Mouse (Mus musculus) midbrain, embryonic 10.5 days (tissue): Measurements from ENCODE around the gene Elp5. TPM values are rescaled to one million over a fixed set of nuclear protein-coding genes. Genes with fewer than 3 reads are reported as not detected.
"Not testable (repeated sequence)": the region's sequence is repeated elsewhere in the genome, so short reads cannot be mapped to it uniquely, and the experiment has no call there.

ENCODE experiments used
- DNase-seq: peaks from one replicate; pipeline ENCODE4 v3.0.0-alpha.2; 2017; ENCODE audit warnings: low spot score
- H3K27ac ChIP-seq: fragments of 300-500 bp; sonication (generic); replicated peaks from 2 replicates; pipeline ENCODE4 v1.5.1; 2016; ENCODE audit warnings: mild to moderate bottlenecking
- H3K27me3 ChIP-seq: fragments of 300-500 bp; sonication (generic); 2 replicates; pipeline ENCODE4 v1.6.1; 2016; ENCODE audit warnings: low read depth, mild to moderate bottlenecking; ENCODE audit not compliant: poor library complexity, severe bottlenecking
- H3K36me3 ChIP-seq: fragments of 300-500 bp; sonication (generic); 2 replicates; pipeline ENCODE4 v1.6.1; 2016; ENCODE audit warnings: mild to moderate bottlenecking, moderate library complexity
- H3K4me1 ChIP-seq: fragments of 300-500 bp; sonication (generic); 2 replicates; pipeline ENCODE4 v1.6.1; 2016
- H3K4me3 ChIP-seq: fragments of 300-500 bp; sonication (generic); 2 replicates; pipeline ENCODE4 v1.5.1; 2016; ENCODE audit warnings: mild to moderate bottlenecking, moderate library complexity
- H3K9me3 ChIP-seq: fragments of 300-500 bp; sonication (generic); replicated peaks from 2 replicates; pipeline ENCODE4 v1.6.1; 2016; ENCODE audit warnings: mild to moderate bottlenecking
- WGBS: fragments of 180-500 bp; shearing (Covaris S2); methylation state at CpG from one replicate; pipeline ENCODE4 v1.1.7; 2016; 5-methylcytosine and 5-hydroxymethylcytosine counted together
- polyA plus RNA-seq: library from polyadenylated mRNA; unstranded; fragments of >200 nt; fragmentation: Nextera tagmentation; extraction: Ambion mirVana; gene quantifications from 2 replicates; pipeline ENCODE4 v1.2.1, GENCODE M21; 2016

Elp5 gene
- polyA plus RNA-seq, 1 experiment from 2014 or later, result 151 TPM

GRCm38 (mm10) chr11:69961841-69962240, 20.5 kb downstream of the Elp5 start:
- no peak for DNase-seq

DNA sequence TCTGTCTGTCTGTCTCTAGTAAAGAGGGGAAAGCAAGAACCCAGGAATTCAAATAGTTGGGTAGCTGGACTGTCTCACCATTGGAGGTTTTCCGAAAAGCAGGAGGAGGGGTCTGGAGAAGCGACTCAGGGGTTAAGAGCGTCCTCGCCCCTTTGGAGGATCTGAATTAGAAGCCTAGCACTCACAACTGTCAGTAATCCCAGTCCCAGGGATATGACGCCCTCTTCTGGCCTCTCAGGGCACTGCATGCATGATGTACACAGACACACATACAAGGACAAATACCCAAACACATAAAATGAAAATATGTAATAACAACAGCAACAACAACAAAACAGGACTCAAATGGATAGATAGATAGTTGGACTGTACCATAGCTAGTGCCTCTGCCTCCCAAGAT, 21.7 kb downstream of the Elp5 start:
- H3K27me3 ChIP-seq, result peaks cover 43% of the 10 kb centered on the region
- 23% methylated on average over 5 of the region's 5 CpGs for WGBS
- DNase-seq, result no peak

More at GRCm38 (mm10) chr11:69961841-69962240, 20.5 kb downstream of the Elp5 start:
- H3K27me3 ChIP-seq, result peaks cover 55% of the 10 kb centered on the region
- no peak overlapping the region for H3K4me3 ChIP-seq
- H3K9me3 ChIP-seq, result no peaks in the 10 kb centered on the region
- peaks cover 18% of the 10 kb centered on the region for H3K4me1 ChIP-seq
- no peaks in the 10 kb centered on the region for H3K36me3 ChIP-seq
- 54% methylated on average over 5 of the region's 5 CpGs for WGBS
- no peak overlapping the region for H3K27ac ChIP-seq

GRCm38 (mm10) chr11:69956218-69956617, 26.1 kb downstream of the Elp5 start:
- no peaks in the 10 kb centered on the region for H3K9me3 ChIP-seq
- WGBS, result 73% methylated on average over 1 of the region's 1 CpGs
- DNase-seq, result no peak

More for the DNA sequence above, 21.7 kb downstream of the Elp5 start:
- no peaks in the 10 kb centered on the region for H3K36me3 ChIP-seq
- H3K27ac ChIP-seq, result no peak overlapping the region
- H3K4me1 ChIP-seq, result peaks cover 7% of the 10 kb centered on the region
- no peak overlapping the region for H3K4me3 ChIP-seq
- no peaks in the 10 kb centered on the region for H3K9me3 ChIP-seq

GRCm38 (mm10) chr11:69955618-69956017, 26.7 kb downstream of the Elp5 start:
- H3K27ac ChIP-seq, H3K36me3 ChIP-seq, H3K4me1 ChIP-seq, DNase-seq, H3K27me3 ChIP-seq, H3K9me3 ChIP-seq, H3K4me3 ChIP-seq: not testable (repeated sequence)
- 83% methylated on average over 4 of the region's 4 CpGs for WGBS

More at GRCm38 (mm10) chr11:69956218-69956617, 26.1 kb downstream of the Elp5 start:
- Histone ChIP-seq H3K27ac (no peak overlapping the region), H3K36me3 (no peaks in the 10 kb centered on the region), H3K4me3 (no peak overlapping the region), H3K4me1 (no peaks in the 10 kb centered on the region), H3K27me3 (no peaks in the 10 kb centered on the region; the same call in none of the 2 replicates)

- no peak overlapping the region for H3K4me3 ChIP-seq
- 66% methylated on average over 11 of the region's 11 CpGs for WGBS
Measured at GRCm38 (mm10) chr11:69953267-69953915, 28.9 kb downstream of the Elp5 start.

DNA sequence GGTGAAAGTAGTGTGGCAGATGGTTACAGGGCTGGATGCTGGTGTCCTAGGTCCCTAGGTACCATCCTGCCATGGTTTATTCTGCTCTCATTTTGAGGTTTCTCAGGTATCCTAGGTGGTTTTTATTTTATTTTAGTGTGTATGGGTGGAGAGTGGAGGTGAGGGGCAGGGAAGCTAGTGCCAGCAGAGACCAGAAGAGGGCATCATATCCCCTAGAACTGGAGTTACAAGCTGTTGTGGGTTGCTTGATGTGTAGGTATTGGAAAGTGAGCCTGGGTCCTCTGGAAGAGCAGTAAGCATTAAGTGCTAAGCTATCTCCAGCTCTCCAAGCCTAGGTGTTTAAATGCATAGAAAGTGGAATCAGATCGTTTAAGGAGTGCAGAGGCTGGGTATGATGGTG, 30.0 kb downstream of the Elp5 start:
- H3K27me3 ChIP-seq, result peaks cover 4% of the 10 kb centered on the region
- 31% methylated on average over 1 of the region's 1 CpGs for WGBS
- no peak overlapping the region for H3K27ac ChIP-seq
- peaks cover 21% of the 10 kb centered on the region for H3K4me1 ChIP-seq
- H3K4me3 ChIP-seq, result no peak overlapping the region
- no peaks in the 10 kb centered on the region for H3K36me3 ChIP-seq
- DNase-seq, result no peak
- no peaks in the 10 kb centered on the region for H3K9me3 ChIP-seq

More at GRCm38 (mm10) chr11:69953267-69953915, 28.9 kb downstream of the Elp5 start:
- no peaks in the 10 kb centered on the region; the same call in none of the 2 replicates for H3K27me3 ChIP-seq
- no peaks in the 10 kb centered on the region for H3K9me3 ChIP-seq
- peaks cover 10% of the 10 kb centered on the region for H3K4me1 ChIP-seq
- DNase-seq, result no peak
- H3K36me3 ChIP-seq, result no peaks in the 10 kb centered on the region
- no peak overlapping the region for H3K27ac ChIP-seq

GRCm38 (mm10) chr11:69950807-69951459, 31.4 kb downstream of the Elp5 start:
- H3K4me3 ChIP-seq, result no peak overlapping the region
- WGBS, result 46% methylated on average over 4 of the region's 4 CpGs
- no peak for DNase-seq

GRCm38 (mm10) chr11:69948763-69949150, 33.6 kb downstream of the Elp5 start:
- Histone ChIP-seq H3K27ac (peak overlapping the region; percentile 92), H3K36me3 (peaks cover 26% of the 10 kb centered on the region), H3K4me3 (peak overlapping the region; percentile 56), H3K27me3 (peaks cover 15% of the 10 kb centered on the region), H3K4me1 (peaks cover 33% of the 10 kb centered on the region), H3K9me3 (no peaks in the 10 kb centered on the region)
- 0% methylated on average over 14 of the region's 14 CpGs for WGBS
- DNase-seq, result peak; percentile 90

More at GRCm38 (mm10) chr11:69950807-69951459, 31.4 kb downstream of the Elp5 start:
- no peak overlapping the region for H3K27ac ChIP-seq
- peaks cover 33% of the 10 kb centered on the region for H3K4me1 ChIP-seq
- H3K27me3 ChIP-seq, result peaks cover 15% of the 10 kb centered on the region
- H3K36me3 ChIP-seq, result 0 out of 2 replicates have a peak, but pooled peaks cover 5% of the 10 kb centered on the region
- H3K9me3 ChIP-seq, result no peaks in the 10 kb centered on the region

DNA sequence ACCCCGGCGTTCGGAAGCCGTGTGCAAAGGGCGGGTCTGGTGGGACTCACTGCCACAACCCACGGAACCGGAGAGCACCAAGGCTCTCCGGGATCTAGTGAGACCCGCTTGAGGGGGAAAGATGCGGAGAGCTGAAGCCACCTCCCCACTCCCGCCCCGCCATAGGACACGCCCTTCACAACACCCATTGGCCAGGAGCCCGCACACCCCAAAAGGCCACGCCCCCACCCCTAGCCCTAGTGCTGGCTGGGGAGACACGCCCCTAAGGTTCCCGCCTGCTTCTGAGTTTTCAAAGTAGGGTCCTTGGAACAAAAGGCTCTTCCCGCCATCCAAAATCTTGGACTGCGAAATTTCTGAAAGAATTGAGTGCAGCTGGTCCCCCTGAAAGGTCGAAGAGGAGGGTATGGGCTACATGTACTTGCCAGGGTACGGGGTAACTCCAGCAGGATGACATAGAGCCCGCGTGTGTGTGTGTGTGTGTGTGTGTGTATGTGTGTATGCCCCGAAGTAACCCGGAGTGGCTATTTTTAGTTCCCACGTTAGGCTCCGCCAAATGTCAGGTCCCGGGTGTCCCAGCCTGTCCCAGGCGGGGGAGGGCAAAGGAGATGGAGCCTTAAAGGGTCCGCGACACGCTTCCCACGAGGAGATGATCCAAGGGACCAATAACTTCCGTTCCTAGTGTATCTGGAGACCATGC, 34.1 kb downstream of the Elp5 start, which contains the start of gene Slc2a4:
Slc2a4 (minus strand) TSS at position 123 of the 697 bp plus-strand sequence.
- Histone ChIP-seq H3K36me3 (peaks cover 27% of the 10 kb centered on the region), H3K27me3 (peaks cover 15% of the 10 kb centered on the region), H3K4me3 (peak within 1 kb of the TSS; percentile 56), H3K9me3 (no peaks in the 10 kb centered on the region), H3K27ac (peak within 1 kb of the TSS; percentile 92), H3K4me1 (peaks cover 33% of the 10 kb centered on the region)
- under 1% methylated on average over 34 of the region's 34 CpGs for WGBS
- peak; percentile 97 for DNase-seq

GRCm38 (mm10) chr11:69947337-69948065, 34.8 kb downstream of the Elp5 start:
- WGBS, result 4% methylated on average over 29 of the region's 29 CpGs
- Histone ChIP-seq H3K27ac (peak overlapping the region; percentile 92), H3K36me3 (peaks cover 34% of the 10 kb centered on the region), H3K27me3 (peaks cover 15% of the 10 kb centered on the region), H3K9me3 (no peaks in the 10 kb centered on the region), H3K4me1 (peaks cover 33% of the 10 kb centered on the region), H3K4me3 (peak overlapping the region; percentile 56)
- DNase-seq, result no peak

- Histone ChIP-seq H3K36me3 (peaks cover 36% of the 10 kb centered on the region), H3K4me1 (peaks cover 33% of the 10 kb centered on the region), H3K27ac (no peak overlapping the region), H3K4me3 (peak overlapping the region; percentile 56; the same call in 1 of the 2 replicates), H3K9me3 (no peaks in the 10 kb centered on the region), H3K27me3 (peaks cover 15% of the 10 kb centered on the region)
- 93% methylated on average over 18 of the region's 18 CpGs for WGBS
- DNase-seq, result no peak
Measured at GRCm38 (mm10) chr11:69945997-69946891, 36.1 kb downstream of the Elp5 start.
